Mouse (Mus musculus) kidney, postnatal 0 days (tissue): ENCODE measurements around the gene Sh3pxd2a. TPM values are rescaled to one million over a fixed set of nuclear protein-coding genes. Genes with fewer than 3 reads are reported as not detected.

Source experiments
- ATAC-seq: fragments of 200-750 bp; cut with Nextera tagmentation; replicated peaks from 2 replicates; pipeline ENCODE4 v1.8.0; 2017; ENCODE audit warnings: low read depth, moderate number of reproducible peaks, moderate TSS enrichment, moderate library complexity; ENCODE audit not compliant: low FRiP score
- DNase-seq: peaks from one replicate; pipeline ENCODE4 v3.0.0-alpha.2; 2016; ENCODE audit warnings: low spot score
- H3K27ac ChIP-seq: fragments of 300-500 bp; sonication (generic); 2 replicates; pipeline ENCODE4 v1.5.1; 2014; ENCODE audit warnings: mild to moderate bottlenecking
- H3K27me3 ChIP-seq: fragments of 300-500 bp; sonication (generic); 2 replicates; pipeline ENCODE4 v1.6.1; 2014; ENCODE audit warnings: low read length, mixed read lengths; ENCODE audit not compliant: insufficient read depth
- H3K36me3 ChIP-seq: fragments of 300-500 bp; sonication (generic); 2 replicates; pipeline ENCODE4 v1.6.1; 2014; ENCODE audit warnings: low read length, mixed read lengths; ENCODE audit not compliant: insufficient read depth
- H3K4me1 ChIP-seq: fragments of 300-500 bp; sonication (generic); replicated peaks from 2 replicates; pipeline ENCODE4 v1.6.1; 2014; ENCODE audit warnings: antibody characterized with exemption, low read length, mixed read lengths; ENCODE audit not compliant: insufficient read depth
- H3K4me2 ChIP-seq: fragments of 300-500 bp; sonication (generic); 2 replicates; pipeline ENCODE4 v1.6.1; 2014; ENCODE audit warnings: mild to moderate bottlenecking, low read length, moderate library complexity, mixed read lengths
- H3K4me3 ChIP-seq: fragments of 300-500 bp; sonication (generic); replicated peaks from 2 replicates; pipeline ENCODE4 v1.5.1; 2014; ENCODE audit warnings: low read depth, low read length
- H3K9ac ChIP-seq: fragments of 300-500 bp; sonication (generic); 2 replicates; pipeline ENCODE4 v1.6.1; 2014; ENCODE audit warnings: low read depth, low read length
- H3K9me3 ChIP-seq: fragments of 300-500 bp; sonication (generic); replicated peaks from 2 replicates; pipeline ENCODE4 v1.6.1; 2016; ENCODE audit warnings: low read length, inconsistent platforms, mixed read lengths
- CTCF ChIP-seq: IDR thresholded peaks from 2 replicates; pipeline ENCODE4 v1.5.1; 2016; ENCODE audit warnings: antibody characterized with exemption, low read depth, mild to moderate bottlenecking, moderate library complexity
- WGBS: fragments of 180-500 bp; shearing (Covaris S2); extraction: QIAGEN DNeasy Blood & Tissue Kit; methylation state at CpG from one replicate; pipeline ENCODE4 v1.1.7; 2014; 5-methylcytosine and 5-hydroxymethylcytosine counted together
- polyA plus RNA-seq: library from polyadenylated mRNA; unstranded; fragments of >200 nt; fragmentation: Nextera tagmentation; extraction: Ambion mirVana; gene quantifications from 2 replicates; pipeline ENCODE4 v1.2.1, GENCODE M21; 2015

Gene Sh3pxd2a
- polyA plus RNA-seq, 1 experiment from 2014 or later, result 4.1 TPM

GRCm38 (mm10) chr19:47221500-47222153, 242.6 kb downstream of the Sh3pxd2a start:
- Histone ChIP-seq H3K4me3 (no peak overlapping the region), H3K27ac (no peak overlapping the region), H3K4me2 (no peak overlapping the region), H3K4me1 (no peaks in the 10 kb centered on the region), H3K9me3 (no peaks in the 10 kb centered on the region), H3K36me3 (no peaks in the 10 kb centered on the region), H3K9ac (no peak overlapping the region), H3K27me3 (no peaks in the 10 kb centered on the region)
- ATAC-seq (no peak), DNase-seq (no peak)
- no peak for TF ChIP-seq CTCF
- WGBS, result 73% methylated on average over 7 of the region's 7 CpGs

GRCm38 (mm10) chr19:47221006-47221405, 243.2 kb downstream of the Sh3pxd2a start:
- DNase-seq (no peak), ATAC-seq (no peak)
- no peaks in the 10 kb centered on the region for H3K27me3 ChIP-seq
- no peaks in the 10 kb centered on the region for H3K4me1 ChIP-seq
- no peak overlapping the region for H3K4me2 ChIP-seq
- H3K9me3 ChIP-seq, result no peaks in the 10 kb centered on the region
- WGBS, result 73% methylated on average over 4 of the region's 4 CpGs
- no peak overlapping the region for H3K4me3 ChIP-seq
- no peak overlapping the region for H3K27ac ChIP-seq
- no peaks in the 10 kb centered on the region for H3K36me3 ChIP-seq
- H3K9ac ChIP-seq, result no peak overlapping the region
- TF ChIP-seq CTCF, result no peak

GRCm38 (mm10) chr19:47220232-47220631, 244.0 kb downstream of the Sh3pxd2a start:
- no peaks in the 10 kb centered on the region for H3K9me3 ChIP-seq
- no peak for DNase-seq
- no peak for ATAC-seq
- no peak overlapping the region for H3K9ac ChIP-seq
- no peaks in the 10 kb centered on the region for H3K36me3 ChIP-seq
- no peaks in the 10 kb centered on the region for H3K27me3 ChIP-seq
- TF ChIP-seq CTCF, result no peak
- 84% methylated on average over 2 of the region's 2 CpGs for WGBS
- no peak overlapping the region for H3K27ac ChIP-seq
- H3K4me1 ChIP-seq, result no peaks in the 10 kb centered on the region
- no peak overlapping the region for H3K4me2 ChIP-seq
- no peak overlapping the region for H3K4me3 ChIP-seq

- DNase-seq (peak; percentile 11), ATAC-seq (no peak)
- Histone ChIP-seq H3K4me2 (no peak overlapping the region), H3K9me3 (no peaks in the 10 kb centered on the region), H3K9ac (no peak overlapping the region), H3K27ac (no peak overlapping the region), H3K4me3 (no peak overlapping the region), H3K27me3 (no peaks in the 10 kb centered on the region), H3K4me1 (no peaks in the 10 kb centered on the region), H3K36me3 (no peaks in the 10 kb centered on the region)
- no peak for TF ChIP-seq CTCF
- whole genome bisulfite sequencing, result 70% methylated on average over 4 of the region's 4 CpGs
These were observed 244.6 kb downstream of the Sh3pxd2a start for GRCm38 (mm10) chr19:47219622-47220021.

- 73% methylated on average over 5 of the region's 5 CpGs for WGBS
- no peaks in the 10 kb centered on the region for H3K27me3 ChIP-seq
- no peak for TF ChIP-seq CTCF
- no peak overlapping the region for H3K9ac ChIP-seq
- no peak overlapping the region for H3K4me2 ChIP-seq
- H3K36me3 ChIP-seq, result no peaks in the 10 kb centered on the region
- no peaks in the 10 kb centered on the region for H3K4me1 ChIP-seq
- DNase-seq (no peak), ATAC-seq (no peak)
- H3K9me3 ChIP-seq, result no peaks in the 10 kb centered on the region
- no peak overlapping the region for H3K4me3 ChIP-seq
- H3K27ac ChIP-seq, result no peak overlapping the region
These were observed 247.4 kb downstream of the Sh3pxd2a start for GRCm38 (mm10) chr19:47216766-47217165.

- Histone ChIP-seq H3K36me3 (no peaks in the 10 kb centered on the region), H3K9me3 (no peaks in the 10 kb centered on the region), H3K27ac (no peak overlapping the region), H3K9ac (no peak overlapping the region), H3K27me3 (no peaks in the 10 kb centered on the region), H3K4me1 (no peaks in the 10 kb centered on the region), H3K4me3 (no peak overlapping the region), H3K4me2 (no peak overlapping the region)
- 66% methylated on average over 1 of the region's 1 CpGs for WGBS
- no peak for ATAC-seq
- no peak for DNase-seq
- peak; percentile 29; the same call in 1 of the 2 replicates for TF ChIP-seq CTCF
These were observed 250.7 kb downstream of the Sh3pxd2a start for GRCm38 (mm10) chr19:47213470-47213869.

- H3K4me2 ChIP-seq, result no peak overlapping the region
- no peak for TF ChIP-seq CTCF
- no peak overlapping the region for H3K9ac ChIP-seq
- no peaks in the 10 kb centered on the region for H3K27me3 ChIP-seq
- no peak overlapping the region for H3K4me3 ChIP-seq
- no peak overlapping the region for H3K27ac ChIP-seq
- no peaks in the 10 kb centered on the region for H3K4me1 ChIP-seq
- WGBS, result 72% methylated on average over 7 of the region's 7 CpGs
- DNase-seq (no peak), ATAC-seq (no peak)
- H3K9me3 ChIP-seq, result no peaks in the 10 kb centered on the region
- no peaks in the 10 kb centered on the region for H3K36me3 ChIP-seq
These were observed 251.8 kb downstream of the Sh3pxd2a start for GRCm38 (mm10) chr19:47212401-47212800.
